Mouse (Mus musculus) left cerebral cortex, postnatal 4 days (tissue): ENCODE measurements at regions not wholly inside any gene's neighbourhood (a gene's known extent, or its start where the extent isn't known, plus 50 kb on each side); places are given as distances from the start of the nearest gene placed in this dataset.

Source experiments
- DNase-seq: peaks from one replicate; pipeline ENCODE4 v3.0.0-alpha.2; 2022
- intact Hi-C: fragments of 180-260 bp; cut with DNase I; formaldehyde crosslinking; loops from one replicate; pipeline ENCODE4 v1.15.1; 2025

DNA sequence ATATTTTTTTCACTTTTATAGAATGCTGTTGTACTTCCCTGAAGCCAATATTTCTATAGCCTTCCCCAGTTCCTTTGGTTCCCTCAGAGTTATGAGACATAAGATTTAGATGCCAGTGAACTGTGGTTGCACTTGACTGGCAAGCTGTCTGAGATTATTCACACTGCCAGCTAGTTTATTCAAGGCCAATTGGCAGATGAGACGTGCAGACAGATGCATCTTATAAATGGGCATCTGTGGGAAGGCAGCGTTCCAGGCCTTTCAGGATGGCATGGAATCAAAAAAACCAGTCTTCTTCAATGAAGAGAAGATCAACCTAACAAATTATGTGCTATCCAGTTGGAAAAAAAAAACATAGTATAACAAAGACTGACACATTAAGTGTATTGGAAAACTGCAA lies 1225.6 kb upstream of the 1700009N14Rik start:
- DNase-seq, result peak; percentile 75
- intact Hi-C loops, result no loop called here
